Mouse (Mus musculus) thymus, adult 2 months (tissue): ENCODE measurements around the gene Tusc2.

ENCODE experiments used
- CTCF ChIP-seq: fragments of 200-500 bp; IDR thresholded peaks from 2 replicates; pipeline ENCODE4 v1.5.1; 2012; ENCODE audit warnings: mild to moderate bottlenecking, control low read depth, low read length, moderate library complexity, borderline replicate concordance; ENCODE audit not compliant: control insufficient read depth, poor library complexity, insufficient read depth; ENCODE audit errors: extremely low read depth
- POLR2A ChIP-seq: fragments of 200-500 bp; IDR thresholded peaks from 2 replicates; pipeline ENCODE4 v1.6.1; 2012; ENCODE audit warnings: mild to moderate bottlenecking, low read length, control low read depth, moderate library complexity; ENCODE audit not compliant: control insufficient read depth, poor library complexity, insufficient read depth; ENCODE audit errors: extremely low read depth

GRCm38 (mm10) chr9:107544196-107544700, 18.8 kb upstream of the Tusc2 start:
- no peak for TF ChIP-seq POLR2A
- no peak for TF ChIP-seq CTCF
